Mouse (Mus musculus) heart, adult 11 months (tissue): ENCODE data around the gene Orai1.
"Not testable (repeated sequence)": the region's sequence is repeated elsewhere in the genome, so short reads cannot be mapped to it uniquely, and the experiment has no call there.

Experiments
- DNase-seq: peaks from one replicate; pipeline ENCODE4 v3.0.0; 2022

The Orai1 gene

GRCm38 (mm10) chr5:123014753-123015701 lies at the start of gene Orai1:
Gene Orai1, plus strand, starts transcription at chr5:123015074.
- DNase-seq = peak; percentile 100

DNA sequence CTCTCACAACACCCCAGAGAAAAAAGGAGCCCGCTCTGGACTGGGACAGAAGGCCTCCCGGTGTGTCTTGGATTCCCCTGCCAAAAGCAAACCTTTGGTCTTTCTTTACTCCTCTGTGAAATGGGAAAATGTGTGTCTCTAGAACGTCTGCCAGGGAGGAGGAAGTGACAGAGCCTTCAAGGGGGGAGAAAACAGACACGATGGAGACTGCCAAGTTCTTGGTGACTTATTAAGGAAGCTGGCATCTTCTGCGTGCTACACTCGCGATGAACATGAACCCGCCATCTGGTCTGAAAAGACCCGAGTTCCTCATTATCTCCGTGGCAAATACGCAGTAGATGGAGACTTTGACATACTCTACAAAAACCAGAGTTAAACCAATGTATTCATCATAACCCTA lies 49.4 kb upstream of the Orai1 start:
- peak; percentile 93 for DNase-seq

GRCm38 (mm10) chr5:122968322-122968721 lies 46.6 kb upstream of the Orai1 start:
- DNase-seq = no peak

DNA sequence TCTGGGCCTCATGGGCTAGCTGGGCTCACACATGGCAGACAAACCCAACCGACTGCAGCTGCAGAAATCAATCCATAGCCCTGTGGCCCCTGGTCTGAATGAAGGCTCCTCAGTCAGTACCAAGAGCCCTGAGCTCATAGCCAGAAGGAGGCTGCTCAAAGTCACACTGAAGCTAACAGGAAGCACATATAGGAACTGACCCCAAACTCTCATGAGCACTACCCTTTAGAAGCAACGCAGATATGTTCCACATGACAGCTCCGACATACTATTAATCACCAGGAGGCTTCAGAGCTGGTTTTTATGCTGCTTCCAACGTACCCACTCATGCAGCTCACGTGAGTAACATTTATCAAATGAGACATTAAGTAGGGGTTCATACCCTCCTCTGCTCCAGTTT lies 44.8 kb upstream of the Orai1 start:
- no peak for DNase-seq

- no peak for DNase-seq
Measured at GRCm38 (mm10) chr5:122971438-122971837, 43.4 kb upstream of the Orai1 start.

DNA sequence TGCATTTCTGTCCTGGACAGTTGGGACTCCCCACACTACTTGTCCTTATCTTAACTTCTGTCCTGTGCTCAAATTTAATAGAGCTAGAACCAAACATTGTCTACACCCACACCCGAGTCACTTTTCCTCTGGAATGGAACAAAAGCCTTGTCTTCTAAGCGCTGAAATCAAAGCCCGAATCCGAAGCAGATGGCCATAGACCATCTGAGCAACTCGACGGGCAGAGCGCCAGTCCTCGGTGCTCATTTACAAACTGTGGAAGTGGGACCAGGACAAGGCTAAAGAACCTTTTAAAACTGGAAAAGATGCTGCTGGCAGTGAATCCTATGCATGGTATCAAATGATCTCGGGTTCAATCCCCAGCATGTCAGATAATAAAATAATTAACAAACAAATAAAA lies 42.8 kb upstream of the Orai1 start:
- DNase-seq = no peak

DNA sequence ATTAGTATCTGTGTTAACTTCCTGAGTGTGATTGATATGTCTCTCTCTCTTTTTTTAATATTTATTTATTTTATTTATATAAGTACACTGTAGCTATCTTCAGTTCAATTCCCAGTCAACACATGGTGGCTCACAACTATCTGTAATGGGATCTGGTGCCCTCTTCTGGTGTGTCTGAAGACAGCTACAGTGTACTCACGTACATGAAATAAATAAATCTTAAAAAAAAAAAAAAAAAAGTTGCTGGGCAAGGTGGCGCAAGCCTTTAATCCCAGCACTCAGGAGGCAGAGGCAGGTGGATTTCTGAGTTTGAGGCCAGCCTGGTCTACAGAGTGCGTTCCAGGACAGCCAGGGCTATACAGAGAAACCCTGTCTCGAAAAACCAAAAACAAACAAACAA lies 40.2 kb upstream of the Orai1 start:
- DNase-seq = not testable (repeated sequence)

DNA sequence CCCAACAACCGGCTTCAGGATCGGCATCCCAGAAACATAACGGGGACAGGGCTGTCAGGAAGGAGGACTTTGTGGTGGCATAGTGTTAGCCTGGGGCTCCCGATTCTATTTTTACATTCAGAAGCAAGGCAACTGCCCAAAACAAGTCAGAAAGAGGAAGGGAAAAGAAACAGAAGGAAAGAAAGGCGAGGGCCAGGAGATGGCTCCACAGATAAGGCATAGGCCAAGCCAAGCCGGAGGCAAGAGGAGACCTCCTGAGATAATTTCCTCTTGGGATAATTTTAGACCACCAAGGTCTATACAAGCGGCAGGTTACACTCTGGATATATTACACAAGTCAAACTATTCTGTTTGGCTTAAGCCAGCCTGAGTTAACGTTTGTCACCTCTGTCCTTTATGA lies 35.9 kb upstream of the Orai1 start:
- DNase-seq = no peak

GRCm38 (mm10) chr5:122984483-122984882 lies 30.4 kb upstream of the Orai1 start:
- no peak for DNase-seq

DNA sequence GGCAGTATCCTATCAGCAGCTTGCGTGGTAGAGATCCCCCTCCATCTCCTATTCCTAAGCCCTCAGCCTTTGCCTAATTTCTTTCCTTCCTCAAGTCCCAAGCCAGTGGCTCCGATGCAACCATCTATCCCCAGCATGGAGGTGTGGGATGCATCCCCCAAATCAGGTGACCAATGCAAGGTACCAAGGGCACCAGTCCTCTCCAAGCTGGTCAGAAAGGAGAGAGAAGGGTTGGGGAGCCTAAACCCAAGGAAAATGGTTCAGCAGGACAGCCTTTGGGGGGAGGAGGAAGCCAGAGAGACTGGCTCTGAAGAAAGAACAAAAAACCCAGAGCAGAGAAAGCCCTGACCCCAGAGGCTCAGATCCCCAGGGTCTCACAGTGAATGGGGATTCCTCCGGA lies 29.6 kb upstream of the Orai1 start:
- DNase-seq = no peak

GRCm38 (mm10) chr5:122986091-122986493 lies 28.8 kb upstream of the Orai1 start:
- DNase-seq = no peak

GRCm38 (mm10) chr5:122987211-122988020 lies 27.5 kb upstream of the Orai1 start:
- DNase-seq = peak; percentile 96

GRCm38 (mm10) chr5:122988021-122988751 lies 26.7 kb upstream of the Orai1 start:
- peak; percentile 97 for DNase-seq

GRCm38 (mm10) chr5:122989001-122989525 lies 25.8 kb upstream of the Orai1 start:
- peak; percentile 98 for DNase-seq

DNA sequence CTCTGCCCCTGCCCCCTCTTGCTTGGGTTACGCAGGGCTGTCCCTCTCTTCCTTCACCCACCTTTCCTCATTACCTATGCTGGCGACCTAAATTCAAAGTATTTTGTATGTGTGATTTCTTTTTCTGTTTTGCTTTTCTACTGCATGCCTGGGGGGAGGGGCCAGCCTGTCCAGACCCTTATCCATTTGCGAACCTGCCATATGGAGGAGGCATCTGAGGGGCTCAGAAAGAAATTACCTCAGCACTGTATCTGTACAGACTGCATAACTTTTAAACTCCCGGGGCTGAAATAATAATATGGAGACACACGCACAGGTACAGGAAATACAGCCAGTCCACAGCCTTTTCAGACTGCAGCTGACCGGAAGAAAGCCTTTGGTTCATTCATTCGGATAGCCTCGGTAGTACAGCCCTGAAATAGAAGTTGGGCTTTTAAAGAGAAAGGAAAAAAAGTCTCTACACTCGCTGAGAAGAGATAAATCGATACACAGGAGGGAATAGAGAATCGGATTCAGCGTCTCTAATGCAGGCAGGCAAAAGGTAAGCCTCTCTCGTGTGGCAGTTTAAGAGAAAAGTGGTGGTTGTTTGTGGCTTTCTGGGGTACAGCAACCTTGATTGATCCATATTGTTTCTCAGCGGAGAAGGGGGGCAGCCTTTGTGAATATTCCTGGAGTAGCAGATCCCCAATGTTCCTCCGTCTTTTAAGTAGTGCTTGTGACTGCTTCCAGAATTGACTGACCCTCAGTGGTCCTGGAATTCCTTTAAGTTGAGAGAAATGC lies 25.1 kb upstream of the Orai1 start, which contains the start of gene Kdm2b:
Gene Kdm2b, minus strand, starts transcription at position 273 of the 780 bp plus-strand sequence.
- DNase-seq = no peak

- no peak for DNase-seq
Measured at GRCm38 (mm10) chr5:122990411-122991160, 24.3 kb upstream of the Orai1 start.

GRCm38 (mm10) chr5:122991350-122992004 lies 23.4 kb upstream of the Orai1 start:
- DNase-seq = no peak

- DNase-seq = no peak
Measured at GRCm38 (mm10) chr5:122993811-122994210, 21.1 kb upstream of the Orai1 start.

GRCm38 (mm10) chr5:122994303-122994846 lies 20.5 kb upstream of the Orai1 start:
- peak; percentile 99 for DNase-seq

DNA sequence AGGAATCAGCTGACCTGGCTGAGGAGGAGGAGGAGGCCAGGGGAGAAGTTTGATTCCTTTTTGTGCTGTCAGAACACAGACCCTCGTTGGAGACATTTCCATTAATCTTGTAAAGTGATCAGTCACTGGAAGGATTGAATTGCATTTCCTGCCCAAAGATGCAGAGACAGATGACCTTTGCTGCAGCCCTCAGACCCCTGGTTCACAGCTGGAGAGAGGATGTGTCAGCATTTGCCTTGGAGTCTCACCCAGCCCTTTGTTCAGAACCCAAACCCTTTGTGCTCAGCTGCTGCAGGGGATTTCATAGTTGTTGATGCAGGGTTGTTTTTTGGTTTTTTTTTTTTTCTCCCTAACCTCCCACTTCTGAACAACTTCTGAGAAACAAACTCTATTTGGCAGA lies 20.0 kb upstream of the Orai1 start:
- no peak for DNase-seq
